ENCODE assay signal across 10 mouse cellular contexts in the genomic region with DNA sequence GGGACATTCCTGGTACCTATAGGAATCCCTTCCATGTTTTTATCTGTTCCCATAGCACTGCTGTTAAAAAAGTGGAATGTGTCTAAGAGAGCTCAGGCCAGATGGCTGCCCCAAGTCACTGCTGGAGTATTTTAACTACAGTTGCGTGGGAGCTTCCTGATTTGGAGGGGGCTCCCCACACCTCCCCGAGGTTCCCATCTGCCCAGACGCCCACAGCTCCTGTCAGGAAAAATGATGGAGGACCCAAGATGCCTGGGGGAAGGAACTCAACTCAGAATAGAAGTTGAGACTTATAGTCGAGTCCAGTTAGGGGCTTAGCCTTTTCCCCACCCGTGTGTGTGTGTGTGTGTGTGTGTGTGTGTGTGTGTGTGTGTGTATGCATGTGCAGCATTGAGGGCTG. TPM values are rescaled to one million over a fixed set of nuclear protein-coding genes. Genes with fewer than 3 reads are reported as not detected.
A peak's percentile ranks its signal among the peaks of the same experiment; 100 is the strongest.
DNase-seq lines count a peak whose midpoint lies in the region; ATAC-seq and TF ChIP-seq lines count a peak whose summit lies in the region.
"Had no signal": no experiment of that assay in that cellular context is flagged by ENCODE, and none has a peak within 500 bp of the region (broad histone marks: within the 10 kb centered on the region; RNA-seq: fewer than 3 reads in every experiment).

No protein-coding gene starts in this region.

- H3K36me3 ChIP-seq in heart, postnatal 0 days (replicated peaks; ENCODE audit: control insufficient read depth, insufficient read depth, low read length), result no peaks in the 10 kb centered on the region
- H3K36me3 ChIP-seq in megakaryocyte, embryonic 14.5 days (replicated peaks; ENCODE audit: low read length), result peaks cover 36% of the 10 kb centered on the region
- no peaks in the 10 kb centered on the region for H3K36me3 ChIP-seq in stomach, embryonic 16.5 days (ENCODE audit: control insufficient read depth, insufficient read depth, low read length)
- H3K36me3 ChIP-seq: midbrain, embryonic 15.5 days had no signal

- intact Hi-C loops in heart, postnatal 25 days (cut with DNase I), result no loop called here

- H3K9ac ChIP-seq in heart, postnatal 0 days (replicated peaks; ENCODE audit: low read depth, low read length), result no peak overlapping the region
- no peak overlapping the region for H3K9ac ChIP-seq in stomach, embryonic 16.5 days (ENCODE audit: low read length)
- H3K9ac ChIP-seq: midbrain, embryonic 15.5 days had no signal

- H3K4me2 ChIP-seq in heart, postnatal 0 days (ENCODE audit: low read depth, low read length), result no peak overlapping the region
- no peak overlapping the region for H3K4me2 ChIP-seq in stomach, embryonic 16.5 days (ENCODE audit: low read depth, low read length)
- H3K4me2 ChIP-seq: midbrain, embryonic 15.5 days had no signal

- no peak overlapping the region for H3K4me3 ChIP-seq in heart, postnatal 0 days (ENCODE audit: low read depth, low read length)
- H3K4me3 ChIP-seq in megakaryocyte, embryonic 14.5 days (replicated peaks), result peak overlapping the region; percentile 70
- no peak overlapping the region for H3K4me3 ChIP-seq in stomach, embryonic 16.5 days (replicated peaks; ENCODE audit: low read length)
- H3K4me3 ChIP-seq: midbrain, embryonic 15.5 days had no signal

- peaks cover 19% of the 10 kb centered on the region for H3K4me1 ChIP-seq in heart, postnatal 0 days (ENCODE audit: control insufficient read depth, insufficient read depth)
- peaks cover 95% of the 10 kb centered on the region for H3K4me1 ChIP-seq in megakaryocyte, embryonic 14.5 days
- peaks cover 53% of the 10 kb centered on the region for H3K4me1 ChIP-seq in stomach, embryonic 16.5 days (ENCODE audit: control insufficient read depth, insufficient read depth, low read length)

- TF ChIP-seq EP300 in heart, postnatal 0 days (IDR thresholded peaks at IDR 0.05; ENCODE audit: low read depth), result no peak

- 42% methylated on average over 5 of the region's 5 CpGs for WGBS in heart, postnatal 0 days
- 29% methylated on average over 5 of the region's 5 CpGs for WGBS in stomach, embryonic 16.5 days

- H3K27ac ChIP-seq in heart, postnatal 0 days (ENCODE audit: low read depth), result 0 out of 2 replicates have a peak overlapping the region, but pooled peaks have one; percentile 43
- H3K27ac ChIP-seq in stomach, embryonic 16.5 days (ENCODE audit: low read length), result peak overlapping the region; percentile 82
- H3K27ac ChIP-seq: midbrain, embryonic 15.5 days had no signal

- no peak for TF ChIP-seq CTCF in heart, postnatal 0 days (IDR thresholded peaks at IDR 0.05; ENCODE audit: low read depth)

- peaks cover 15% of the 10 kb centered on the region for H3K27me3 ChIP-seq in heart, postnatal 0 days (ENCODE audit: control insufficient read depth, insufficient read depth, low read length)
- H3K27me3 ChIP-seq in megakaryocyte, embryonic 14.5 days (replicated peaks), result peaks cover 1% of the 10 kb centered on the region
- H3K27me3 ChIP-seq in stomach, embryonic 16.5 days (ENCODE audit: control insufficient read depth, insufficient read depth, low read length), result no peaks in the 10 kb centered on the region
- H3K27me3 ChIP-seq: midbrain, embryonic 15.5 days had no signal

- ATAC-seq in heart, postnatal 0 days (ENCODE audit: insufficient read depth, low read depth), result no peak
- ATAC-seq in megakaryocyte, adult 5-6 weeks (ENCODE audit: poor library complexity, severe bottlenecking), result no peak
- ATAC-seq in stomach, embryonic 16.5 days (ENCODE audit: insufficient read depth, low FRiP score), result no peak
- ATAC-seq: midbrain, embryonic 15.5 days had no signal

- no peak for DNase-seq in heart, postnatal 0 days (ENCODE audit: low spot score)
- DNase-seq in heart, postnatal 25 days (ENCODE audit: low spot score), result no peak
- DNase-seq in layer of hippocampus, postnatal 36 days, result peak; percentile 75 to 78
- DNase-seq in thymus, postnatal 4 days, result no peak
- DNase-seq in urinary bladder, postnatal 4 days (ENCODE audit: low spot score in 2 of 2), result no peak
- DNase-seq: gastrocnemius, postnatal 25 days had no signal

- H3K9me3 ChIP-seq in heart, postnatal 0 days (replicated peaks; ENCODE audit: control insufficient read depth, low read length), result no peaks in the 10 kb centered on the region
- no peaks in the 10 kb centered on the region for H3K9me3 ChIP-seq in megakaryocyte, embryonic 14.5 days
- H3K9me3 ChIP-seq in stomach, embryonic 16.5 days (replicated peaks; ENCODE audit: control insufficient read depth, low read length), result no peaks in the 10 kb centered on the region
- H3K9me3 ChIP-seq: midbrain, embryonic 15.5 days had no signal

RNA-seq across cellular contexts. Expression of gene Kif21b, which starts 2.8 kb away (rescaled TPM):
- 0.38 and 2.8 TPM in 2 replicates for total RNA-seq in heart, postnatal 0 days (2014; rRNA removed; ENCODE audit: low replicate concordance)
- polyA plus RNA-seq in heart, postnatal 0 days (2015; fragmentation: Nextera tagmentation; extraction: Ambion mirVana), result 0.18 and 0.26 TPM in 2 replicates
- total RNA-seq in heart, postnatal 25 days (2021), result under 1 TPM; 0.75 TPM
- 8.3 and 9.3 TPM in 2 replicates for polyA plus RNA-seq in megakaryocyte, embryonic 14.5 days (2012; ENCODE audit: insufficient read depth, low replicate concordance)
- total RNA-seq in megakaryocyte, adult 5-6 weeks (2015), result 41.1 and 48.0 TPM in 2 replicates
- 36.3 and 46.1 TPM in 2 replicates for total RNA-seq in megakaryocyte, adult 5-6 weeks (2017)
- total RNA-seq in layer of hippocampus, postnatal 36 days (2021), result 10 to 100 TPM; 34.5 to 36.2 TPM
- 2.2 and 2.3 TPM in 2 replicates for polyA plus RNA-seq in stomach, embryonic 16.5 days (2015; fragmentation: Nextera tagmentation; extraction: Ambion mirVana)

Comparison
In these comparisons a context has a peak if more than half of its experiments do, and no peak if none do; other contexts are left out.
1. DNase-seq: peak in layer of hippocampus, postnatal 36 days (2 of 2); none in heart, postnatal 0 days (single experiment), heart, postnatal 25 days (single experiment), thymus, postnatal 4 days (single experiment) and urinary bladder, postnatal 4 days (0 of 2).